Mouse (Mus musculus) neural tube, embryonic 11.5 days (tissue): ENCODE measurements at regions not wholly inside any gene's neighbourhood (a gene's known extent, or its start where the extent isn't known, plus 50 kb on each side); places are given as distances from the start of the nearest gene placed in this dataset.
A peak's percentile ranks its signal among the peaks of the same experiment; 100 is the strongest.

Source experiments
- ATAC-seq: fragments of 200-750 bp; cut with Nextera tagmentation; 2 replicates; pipeline ENCODE4 v1.8.0; 2017; ENCODE audit warnings: moderate number of reproducible peaks, mild to moderate bottlenecking, moderate TSS enrichment, moderate library complexity; ENCODE audit not compliant: insufficient read depth, low FRiP score, low TSS enrichment
- DNase-seq: peaks from one replicate; pipeline ENCODE4 v3.0.0-alpha.2; 2015; ENCODE audit warnings: low spot score
- H3K27ac ChIP-seq: fragments of 300-500 bp; sonication (generic); 2 replicates; pipeline ENCODE4 v1.5.1; 2014; ENCODE audit warnings: low read depth, mild to moderate bottlenecking, low read length
- H3K27me3 ChIP-seq: fragments of 300-500 bp; sonication (generic); 2 replicates; pipeline ENCODE4 v1.6.1; 2014; ENCODE audit warnings: mild to moderate bottlenecking, low read length, mixed read lengths; ENCODE audit not compliant: control insufficient read depth, insufficient read depth
- H3K36me3 ChIP-seq: fragments of 300-500 bp; sonication (generic); 2 replicates; pipeline ENCODE4 v1.6.1; 2014; ENCODE audit warnings: mild to moderate bottlenecking, low read length, moderate library complexity, mixed read lengths; ENCODE audit not compliant: control insufficient read depth, insufficient read depth
- H3K4me1 ChIP-seq: fragments of 300-500 bp; sonication (generic); 2 replicates; pipeline ENCODE4 v1.6.1; 2014; ENCODE audit warnings: low read length, mixed read lengths; ENCODE audit not compliant: control insufficient read depth, insufficient read depth
- H3K4me2 ChIP-seq: fragments of 300-500 bp; sonication (generic); 2 replicates; pipeline ENCODE4 v1.6.1; 2014; ENCODE audit warnings: low read depth, mild to moderate bottlenecking, moderate library complexity
- H3K4me3 ChIP-seq: fragments of 300-500 bp; sonication (generic); 2 replicates; pipeline ENCODE4 v1.5.1; 2014; ENCODE audit warnings: low read depth, low read length
- H3K9ac ChIP-seq: fragments of 300-500 bp; sonication (generic); 2 replicates; pipeline ENCODE4 v1.6.1; 2014; ENCODE audit warnings: mild to moderate bottlenecking, low read length
- H3K9me3 ChIP-seq: fragments of 300-500 bp; sonication (generic); 2 replicates; pipeline ENCODE4 v1.6.1; 2016; ENCODE audit warnings: low read length; ENCODE audit not compliant: control insufficient read depth
- WGBS: fragments of 180-500 bp; shearing (Covaris S2); extraction: QIAGEN DNeasy Blood & Tissue Kit; methylation state at CpG from one replicate; pipeline ENCODE4 v1.1.7; 2014; 5-methylcytosine and 5-hydroxymethylcytosine counted together

GRCm38 (mm10) chr16:29829457-29829856 is 234.7 kb upstream of the Hes1 start:
- Histone ChIP-seq H3K27me3 (no peaks in the 10 kb centered on the region), H3K27ac (no peak overlapping the region), H3K4me2 (no peak overlapping the region), H3K9ac (no peak overlapping the region), H3K36me3 (no peaks in the 10 kb centered on the region), H3K4me1 (peaks cover 3% of the 10 kb centered on the region), H3K9me3 (no peaks in the 10 kb centered on the region), H3K4me3 (no peak overlapping the region)
- DNase-seq, result no peak
- WGBS, result 86% methylated on average over 9 of the region's 9 CpGs
- ATAC-seq, result no peak

- H3K4me3 ChIP-seq, result no peak overlapping the region
- no peak overlapping the region for H3K9ac ChIP-seq
- H3K4me1 ChIP-seq, result peaks cover 3% of the 10 kb centered on the region
- ATAC-seq, result no peak
- no peak overlapping the region for H3K27ac ChIP-seq
- H3K4me2 ChIP-seq, result no peak overlapping the region
- no peaks in the 10 kb centered on the region for H3K36me3 ChIP-seq
- no peaks in the 10 kb centered on the region for H3K9me3 ChIP-seq
- peaks cover under 1% of the 10 kb centered on the region; the same call in 1 of the 2 replicates for H3K27me3 ChIP-seq
- no peak for DNase-seq
Observed at GRCm38 (mm10) chr16:29830101-29830500, 234.1 kb upstream of the Hes1 start.

- H3K27ac ChIP-seq, result no peak overlapping the region
- no peaks in the 10 kb centered on the region for H3K36me3 ChIP-seq
- 40% methylated on average over 11 of the region's 11 CpGs for WGBS
- H3K9ac ChIP-seq, result no peak overlapping the region
- ATAC-seq, result no peak
- no peak overlapping the region for H3K4me2 ChIP-seq
- H3K4me1 ChIP-seq, result peaks cover 10% of the 10 kb centered on the region
- peaks cover 2% of the 10 kb centered on the region; the same call in 1 of the 2 replicates for H3K27me3 ChIP-seq
- H3K9me3 ChIP-seq, result no peaks in the 10 kb centered on the region
- DNase-seq, result no peak
- no peak overlapping the region for H3K4me3 ChIP-seq
Observed at GRCm38 (mm10) chr16:29833298-29833697, 230.9 kb upstream of the Hes1 start.

GRCm38 (mm10) chr16:29833875-29834274 is 230.3 kb upstream of the Hes1 start:
- Histone ChIP-seq H3K4me1 (peaks cover 10% of the 10 kb centered on the region), H3K4me2 (no peak overlapping the region), H3K27me3 (peaks cover 5% of the 10 kb centered on the region; the same call in 1 of the 2 replicates), H3K9me3 (no peaks in the 10 kb centered on the region), H3K4me3 (no peak overlapping the region), H3K9ac (no peak overlapping the region), H3K36me3 (no peaks in the 10 kb centered on the region), H3K27ac (no peak overlapping the region)
- no peak for ATAC-seq
- 70% methylated on average over 6 of the region's 6 CpGs for WGBS
- DNase-seq, result no peak

- WGBS, result 67% methylated on average over 6 of the region's 6 CpGs
- Histone ChIP-seq H3K27ac (no peak overlapping the region), H3K27me3 (peaks cover 9% of the 10 kb centered on the region), H3K4me1 (peaks cover 16% of the 10 kb centered on the region), H3K4me3 (no peak overlapping the region), H3K36me3 (no peaks in the 10 kb centered on the region), H3K4me2 (no peak overlapping the region), H3K9me3 (no peaks in the 10 kb centered on the region), H3K9ac (no peak overlapping the region)
- ATAC-seq (no peak), DNase-seq (no peak)
Observed at GRCm38 (mm10) chr16:29834669-29835068, 229.5 kb upstream of the Hes1 start.

- no peak overlapping the region for H3K27ac ChIP-seq
- H3K9ac ChIP-seq, result peak overlapping the region; percentile 42
- no peaks in the 10 kb centered on the region for H3K9me3 ChIP-seq
- H3K4me3 ChIP-seq, result peak overlapping the region; percentile 16
- DNase-seq, result peak; percentile 75
- peaks cover 30% of the 10 kb centered on the region for H3K27me3 ChIP-seq
- peaks cover 16% of the 10 kb centered on the region for H3K4me1 ChIP-seq
- H3K36me3 ChIP-seq, result no peaks in the 10 kb centered on the region
- H3K4me2 ChIP-seq, result peak overlapping the region; percentile 54
- WGBS, result 6% methylated on average over 14 of the region's 14 CpGs
- peak; percentile 55; the same call in 1 of the 2 replicates for ATAC-seq
Observed at GRCm38 (mm10) chr16:29837025-29837629, 227.1 kb upstream of the Hes1 start.

- ATAC-seq (no peak), DNase-seq (no peak)
- H3K9ac ChIP-seq, result no peak overlapping the region
- WGBS, result 21% methylated on average over 5 of the region's 5 CpGs
- peaks cover 33% of the 10 kb centered on the region for H3K27me3 ChIP-seq
- no peak overlapping the region for H3K4me2 ChIP-seq
- H3K9me3 ChIP-seq, result no peaks in the 10 kb centered on the region
- peaks cover 16% of the 10 kb centered on the region for H3K4me1 ChIP-seq
- H3K27ac ChIP-seq, result no peak overlapping the region
- H3K36me3 ChIP-seq, result no peaks in the 10 kb centered on the region
- no peak overlapping the region for H3K4me3 ChIP-seq
Observed at GRCm38 (mm10) chr16:29837874-29838273, 226.3 kb upstream of the Hes1 start.

GRCm38 (mm10) chr16:29838981-29839661 is 225.1 kb upstream of the Hes1 start:
- 9% methylated on average over 28 of the region's 28 CpGs for WGBS
- H3K4me2 ChIP-seq, result peak overlapping the region; percentile 39
- ATAC-seq (no peak; the same call in 1 of the 2 replicates), DNase-seq (peak; percentile 66)
- no peaks in the 10 kb centered on the region for H3K36me3 ChIP-seq
- H3K27me3 ChIP-seq, result peaks cover 33% of the 10 kb centered on the region
- peak overlapping the region; percentile 14; the same call in 1 of the 2 replicates for H3K4me3 ChIP-seq
- H3K9ac ChIP-seq, result peak overlapping the region; percentile 27
- H3K4me1 ChIP-seq, result peaks cover 13% of the 10 kb centered on the region; the same call in 1 of the 2 replicates
- H3K27ac ChIP-seq, result no peak overlapping the region
- no peaks in the 10 kb centered on the region for H3K9me3 ChIP-seq

- ATAC-seq, result no peak
- WGBS, result 8% methylated on average over 6 of the region's 6 CpGs
- Histone ChIP-seq H3K4me3 (no peak overlapping the region; the same call in 1 of the 2 replicates), H3K4me1 (peaks cover 13% of the 10 kb centered on the region; the same call in 1 of the 2 replicates), H3K27ac (no peak overlapping the region), H3K4me2 (peak overlapping the region; percentile 39), H3K9ac (peak overlapping the region; percentile 27), H3K9me3 (no peaks in the 10 kb centered on the region), H3K36me3 (no peaks in the 10 kb centered on the region), H3K27me3 (peaks cover 33% of the 10 kb centered on the region)
- no peak for DNase-seq
Observed at GRCm38 (mm10) chr16:29839662-29840001, 224.6 kb upstream of the Hes1 start.
